Mouse (Mus musculus): ENCODE results near the gene D430041D05Rik. TPM values are rescaled to one million over a fixed set of nuclear protein-coding genes. Genes with fewer than 3 reads are reported as not detected.

D430041D05Rik gene
- total RNA-seq, 2 experiments from 2014 or later = 0.26 TPM; not detected in 1

DNA sequence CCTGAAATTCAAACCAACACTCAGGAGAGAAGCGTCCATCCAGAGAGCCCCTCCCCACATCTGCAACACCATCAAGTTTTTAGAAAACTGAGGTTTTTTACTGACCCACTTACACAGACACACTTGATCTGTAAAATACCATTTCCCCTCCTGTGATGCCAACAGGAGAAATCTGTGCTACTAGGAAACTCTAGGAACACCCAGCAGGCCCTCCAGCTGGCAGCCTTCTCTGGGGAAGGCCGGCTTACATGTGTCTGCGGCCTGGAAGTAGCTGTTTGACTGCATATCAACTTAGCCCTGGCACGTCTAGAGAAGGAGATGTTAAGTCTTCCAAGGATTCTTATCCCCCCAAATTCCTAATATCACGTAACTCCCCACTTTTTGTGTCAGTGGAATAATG, 105.1 kb downstream of the D430041D05Rik start:
- no peak for ATAC-seq (replicated peaks; ENCODE audit: low FRiP score, poor library complexity, severe bottlenecking)

DNA sequence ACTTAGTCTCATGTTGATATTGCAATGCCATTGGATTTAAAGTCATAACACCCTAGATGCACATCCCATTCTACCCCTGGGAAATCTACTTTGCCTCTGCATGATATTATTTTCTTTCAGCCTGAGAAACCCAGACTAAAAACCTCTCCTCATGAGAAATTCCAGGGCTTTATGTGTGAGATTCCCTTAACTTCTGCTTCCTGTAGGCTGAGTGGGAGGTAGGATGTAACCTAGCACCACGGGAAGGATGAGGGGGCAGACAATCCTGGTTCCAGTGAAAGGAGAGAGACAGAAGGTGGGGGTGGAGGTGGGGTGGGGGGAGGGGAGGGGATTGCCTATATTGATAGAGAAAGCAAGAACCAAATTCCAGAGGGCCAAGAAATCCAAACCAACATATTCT, 110.9 kb downstream of the D430041D05Rik start:
- no peak for ATAC-seq (replicated peaks; ENCODE audit: low FRiP score, poor library complexity, severe bottlenecking)

DNA sequence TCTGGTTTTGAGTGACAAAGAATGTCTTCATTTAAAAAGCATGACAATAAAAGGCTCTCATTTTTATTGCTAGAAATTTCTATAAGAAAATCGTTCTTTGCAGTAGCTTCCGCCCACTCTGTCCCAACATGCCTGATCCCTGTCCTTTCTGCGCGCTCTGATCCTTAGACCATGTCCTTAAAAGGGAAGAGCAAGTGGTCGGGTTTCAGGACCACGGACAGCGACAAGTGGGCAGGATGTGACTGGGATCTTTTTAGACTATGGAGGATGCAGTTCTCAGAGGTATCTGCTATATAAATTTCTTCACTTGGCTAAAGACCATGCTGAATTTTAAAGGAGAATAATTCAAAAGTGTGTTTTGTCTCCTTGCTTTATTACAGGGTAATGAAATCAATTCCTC, 111.7 kb downstream of the D430041D05Rik start:
- no peak for ATAC-seq (replicated peaks; ENCODE audit: low FRiP score, poor library complexity, severe bottlenecking)

DNA sequence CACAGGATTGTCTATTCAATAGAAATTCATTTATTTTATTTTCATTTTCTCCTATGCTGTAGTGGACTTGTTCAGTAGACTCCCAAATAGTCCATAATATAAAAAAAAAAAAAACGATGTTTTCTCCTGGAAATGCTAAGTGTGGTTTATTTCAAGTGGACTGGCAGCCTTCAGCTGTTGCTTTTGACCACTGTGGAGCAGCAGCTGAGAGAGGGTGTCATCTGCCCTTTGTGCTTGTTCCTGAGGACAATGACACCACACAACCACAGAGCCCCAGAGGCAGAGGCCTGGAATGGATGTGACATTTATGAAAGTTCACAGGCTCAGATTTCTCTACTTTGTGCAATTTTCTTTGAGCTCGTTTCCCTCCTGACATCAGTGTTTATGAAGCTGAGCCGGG, 124.0 kb downstream of the D430041D05Rik start:
- no peak for ATAC-seq (replicated peaks; ENCODE audit: low FRiP score, poor library complexity, severe bottlenecking)

DNA sequence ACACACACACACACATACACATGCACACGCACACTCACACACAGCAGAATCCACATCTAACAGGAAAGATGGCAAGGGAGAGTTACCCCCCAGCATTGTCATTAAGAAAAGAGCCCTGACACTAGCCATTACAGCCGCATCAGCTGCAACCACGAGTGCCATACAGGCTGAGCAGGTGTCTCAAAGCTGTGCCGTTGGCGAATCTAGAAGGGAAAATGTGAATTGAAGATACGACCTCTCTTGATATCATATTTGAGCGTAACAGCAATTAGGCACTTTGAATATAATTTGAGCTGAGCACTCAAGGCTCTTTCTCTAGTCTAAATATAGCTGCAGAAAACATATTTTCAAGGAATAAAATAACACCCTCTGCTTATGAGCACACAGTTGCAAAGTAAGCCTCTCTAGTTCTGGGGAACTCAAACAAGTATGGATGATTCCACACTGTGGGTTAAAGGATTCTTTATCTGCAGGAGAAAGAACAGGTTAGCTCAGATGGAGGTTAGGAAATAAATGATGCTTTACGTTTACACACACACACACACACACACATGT, 127.3 kb downstream of the D430041D05Rik start:
- no peak for ATAC-seq (replicated peaks; ENCODE audit: low FRiP score, poor library complexity, severe bottlenecking)

DNA sequence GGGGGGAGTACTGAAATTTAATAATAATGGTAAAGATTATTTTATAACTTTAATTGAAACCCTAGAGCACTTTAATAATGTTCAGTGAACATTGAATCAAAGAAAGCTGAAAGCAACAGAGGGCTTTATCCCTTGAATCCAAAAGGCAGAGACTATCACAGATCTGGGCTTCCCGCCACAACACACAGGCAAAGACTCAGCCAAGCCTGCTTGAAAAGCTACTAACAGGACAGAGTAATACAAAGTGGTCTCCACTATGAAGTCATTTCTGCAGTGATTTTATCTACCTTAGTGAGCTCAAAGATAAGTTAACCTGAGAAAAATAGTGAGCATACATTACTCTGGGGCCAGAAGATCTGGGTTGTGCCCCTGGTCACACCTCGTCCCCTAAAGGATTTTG, 128.0 kb downstream of the D430041D05Rik start:
- no peak for ATAC-seq (replicated peaks; ENCODE audit: low FRiP score, poor library complexity, severe bottlenecking)

DNA sequence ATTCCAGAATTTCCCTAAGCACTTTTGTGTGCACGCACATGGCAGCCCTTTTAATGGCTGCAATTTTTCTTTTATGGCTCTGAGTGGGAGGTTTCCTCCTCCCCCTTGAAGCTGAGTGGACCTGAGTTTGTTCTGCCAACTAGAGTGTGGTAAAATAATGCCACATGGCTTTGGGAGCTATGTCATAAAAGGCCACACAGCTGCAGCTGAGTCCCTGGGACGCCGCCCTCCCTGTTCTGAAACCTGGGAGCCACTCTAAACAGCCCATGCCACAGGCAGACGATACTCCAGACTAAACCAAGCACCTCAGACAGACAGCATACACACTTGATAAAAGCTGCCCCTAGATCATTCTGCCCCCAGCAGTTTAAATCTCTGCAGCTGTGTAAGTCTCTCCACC, 143.8 kb downstream of the D430041D05Rik start:
- ATAC-seq (replicated peaks; ENCODE audit: low FRiP score, poor library complexity, severe bottlenecking) = no peak

DNA sequence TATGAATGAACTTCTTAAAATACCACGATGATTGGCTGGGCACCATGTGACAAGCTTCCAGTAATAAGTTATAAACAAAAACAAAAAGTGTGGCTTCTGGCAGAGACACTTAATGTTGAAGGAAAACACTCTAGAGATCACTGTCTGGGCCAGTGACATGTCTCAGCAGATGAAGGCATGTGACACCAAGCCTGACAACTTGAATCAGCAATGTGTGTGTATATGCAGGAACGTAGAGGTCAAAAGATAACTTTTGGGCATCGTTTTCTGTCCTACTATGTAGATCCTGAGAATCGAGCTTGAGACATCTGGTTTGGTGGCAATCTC, 149.1 kb downstream of the D430041D05Rik start:
- ATAC-seq (replicated peaks; ENCODE audit: low FRiP score, poor library complexity, severe bottlenecking) = no peak

DNA sequence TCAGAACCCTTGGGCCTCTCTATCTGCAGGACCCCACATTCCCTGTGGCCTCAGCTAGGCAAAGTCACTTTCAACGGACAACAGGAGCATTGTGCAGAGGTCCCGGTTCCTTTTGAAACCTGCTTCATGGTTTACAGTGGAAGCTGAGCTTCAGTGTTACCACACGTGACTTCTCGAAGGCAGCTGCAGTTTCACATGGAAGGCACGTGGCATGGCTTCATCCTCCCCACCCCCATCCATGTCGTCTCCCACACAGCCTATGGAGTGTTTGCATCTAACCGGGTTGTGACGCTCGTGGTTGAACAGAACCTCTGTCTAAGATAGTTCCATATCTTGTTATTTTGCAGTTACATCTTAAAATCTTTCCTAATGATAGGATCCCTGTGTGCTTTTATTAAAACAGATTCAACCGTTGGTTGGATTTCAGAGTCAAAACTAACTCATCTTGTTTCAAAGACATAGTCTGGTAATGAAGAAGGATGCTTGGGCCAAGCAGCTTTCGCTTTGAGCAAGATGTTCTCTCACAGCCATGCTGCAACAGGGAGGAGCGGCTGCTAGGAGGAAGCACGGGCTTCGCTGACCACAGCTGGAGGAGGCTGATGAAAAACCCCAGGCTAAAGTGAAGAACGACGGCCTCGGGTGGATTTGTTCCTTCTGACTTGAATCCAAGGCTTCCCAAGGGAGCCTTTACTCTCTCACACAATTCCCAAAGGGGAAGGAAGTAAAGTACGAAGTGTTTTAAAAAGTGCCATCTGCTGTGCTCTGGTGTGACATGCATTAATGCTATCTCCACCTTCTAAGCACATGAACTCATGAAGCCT, 149.7 kb downstream of the D430041D05Rik start:
- no peak for ATAC-seq (replicated peaks; ENCODE audit: low FRiP score, poor library complexity, severe bottlenecking)

DNA sequence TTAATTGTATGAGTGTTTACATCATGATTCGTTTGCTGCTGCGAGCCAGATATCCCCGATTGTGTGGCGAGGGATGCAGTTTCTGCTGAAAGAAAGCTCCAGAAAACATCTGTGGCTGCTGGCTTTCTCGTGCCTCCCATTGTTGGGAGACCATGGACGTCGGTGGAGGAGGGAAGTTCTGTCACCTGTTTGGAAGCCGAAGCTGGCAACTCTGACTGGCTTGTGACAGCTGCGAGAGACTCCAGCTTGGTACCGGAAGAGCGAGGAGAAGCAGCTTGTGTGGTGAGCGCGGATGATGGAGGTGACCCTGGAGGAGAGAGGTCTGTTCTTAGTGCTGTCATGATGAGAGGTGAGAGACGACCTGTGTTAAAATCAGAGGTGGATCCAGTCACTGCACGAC, 154.2 kb downstream of the D430041D05Rik start:
- ATAC-seq (replicated peaks; ENCODE audit: low FRiP score, poor library complexity, severe bottlenecking) = no peak

DNA sequence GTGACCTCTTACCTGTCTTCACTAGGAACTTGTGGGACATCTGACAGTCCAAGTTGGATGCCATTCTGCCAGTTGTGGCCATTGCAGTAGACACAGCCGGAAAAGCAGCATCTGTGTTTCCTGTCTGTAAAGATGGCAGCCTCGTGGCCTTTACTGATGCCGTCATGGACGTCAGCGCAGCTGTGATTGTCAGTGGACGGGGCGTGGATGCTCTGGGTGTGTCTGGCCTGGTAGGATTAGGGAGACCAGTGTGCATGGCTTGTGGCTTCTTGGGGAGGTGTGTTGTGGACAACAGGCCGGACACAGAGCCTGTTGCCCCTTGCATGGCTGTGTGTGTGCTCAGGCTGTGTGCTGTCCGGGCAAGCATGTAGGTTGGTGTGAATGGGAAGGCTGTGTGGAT, 155.9 kb downstream of the D430041D05Rik start:
- ATAC-seq (replicated peaks; ENCODE audit: low FRiP score, poor library complexity, severe bottlenecking) = no peak

DNA sequence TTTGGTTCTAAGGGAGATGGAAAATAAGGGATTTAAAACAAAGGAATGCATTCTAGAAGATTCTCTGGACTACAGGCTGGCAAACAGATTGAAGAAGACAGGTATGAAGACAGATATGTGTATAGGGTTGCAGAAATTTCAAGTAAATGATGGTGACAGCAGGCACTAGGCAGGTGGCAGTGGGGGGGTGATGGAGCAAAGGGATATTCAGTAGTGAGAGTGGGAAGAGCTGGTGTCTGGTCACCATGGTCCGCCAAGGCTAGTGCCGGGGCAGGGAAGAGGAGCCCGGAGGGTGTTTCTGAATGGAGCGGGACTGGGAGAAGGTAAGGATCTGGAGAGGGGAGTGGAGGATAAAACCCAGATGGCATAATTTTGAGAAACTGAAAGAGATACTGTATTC, 157.5 kb downstream of the D430041D05Rik start:
- no peak for ATAC-seq (replicated peaks; ENCODE audit: low FRiP score, poor library complexity, severe bottlenecking)

DNA sequence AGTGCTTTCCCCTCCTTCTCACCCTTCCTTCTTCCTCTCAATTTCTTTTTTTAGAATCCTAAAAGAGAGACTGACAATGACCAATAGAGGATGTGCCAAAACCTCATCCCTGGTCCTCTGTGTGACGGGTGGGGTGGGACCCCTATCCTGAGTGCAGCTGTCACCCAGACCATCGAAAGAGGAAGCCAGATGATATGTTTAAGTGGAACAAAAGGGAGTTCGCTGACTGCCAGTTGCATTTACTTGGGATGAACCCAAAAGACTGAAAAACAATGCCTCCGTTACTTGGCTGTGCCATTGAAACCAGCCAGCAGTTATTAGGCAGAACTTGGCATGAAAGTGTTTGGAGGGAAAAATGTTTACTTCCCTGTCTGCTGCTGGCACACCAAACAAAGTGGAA, 159.2 kb downstream of the D430041D05Rik start:
- no peak for ATAC-seq (replicated peaks; ENCODE audit: low FRiP score, poor library complexity, severe bottlenecking)

DNA sequence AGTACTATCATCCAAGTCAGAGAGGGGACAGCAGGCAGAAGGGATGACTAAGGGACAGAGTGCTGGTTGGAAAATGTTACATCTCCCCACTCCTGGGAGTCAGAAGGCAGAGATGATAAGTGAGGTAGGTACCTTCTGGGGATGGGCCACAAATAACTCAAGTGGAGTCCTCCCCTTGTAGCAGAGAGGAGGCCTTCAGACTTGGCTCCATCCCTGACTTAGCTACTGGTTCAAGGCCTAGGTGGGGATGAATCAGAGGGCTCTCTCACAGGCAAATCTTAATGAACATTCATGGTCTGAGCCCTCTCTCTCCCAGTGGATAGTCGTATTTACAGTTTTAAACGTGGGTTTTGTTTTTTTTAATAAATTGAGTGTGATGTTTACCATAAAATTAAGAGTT, 161.0 kb downstream of the D430041D05Rik start:
- no peak for ATAC-seq (replicated peaks; ENCODE audit: low FRiP score, poor library complexity, severe bottlenecking)

DNA sequence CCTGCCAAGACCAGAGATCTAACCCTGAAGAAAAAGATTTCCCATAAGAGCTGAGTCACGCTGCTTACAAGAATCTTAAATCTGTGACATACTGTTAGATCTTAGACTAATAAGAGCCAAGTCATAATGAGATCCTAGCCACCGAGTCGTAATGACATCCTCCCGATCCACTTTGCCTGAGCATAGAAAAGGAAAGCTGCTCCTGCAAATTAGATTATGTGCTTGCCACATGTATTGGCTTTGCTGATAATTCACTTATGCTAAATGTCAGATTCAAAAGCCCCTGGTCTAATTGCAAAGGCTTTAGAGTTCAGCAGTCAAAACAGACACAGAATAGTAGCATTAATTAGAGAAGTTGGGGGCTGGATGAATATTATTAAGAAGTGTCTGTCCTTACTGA, 164.0 kb downstream of the D430041D05Rik start:
- ATAC-seq (replicated peaks; ENCODE audit: low FRiP score, poor library complexity, severe bottlenecking) = no peak

DNA sequence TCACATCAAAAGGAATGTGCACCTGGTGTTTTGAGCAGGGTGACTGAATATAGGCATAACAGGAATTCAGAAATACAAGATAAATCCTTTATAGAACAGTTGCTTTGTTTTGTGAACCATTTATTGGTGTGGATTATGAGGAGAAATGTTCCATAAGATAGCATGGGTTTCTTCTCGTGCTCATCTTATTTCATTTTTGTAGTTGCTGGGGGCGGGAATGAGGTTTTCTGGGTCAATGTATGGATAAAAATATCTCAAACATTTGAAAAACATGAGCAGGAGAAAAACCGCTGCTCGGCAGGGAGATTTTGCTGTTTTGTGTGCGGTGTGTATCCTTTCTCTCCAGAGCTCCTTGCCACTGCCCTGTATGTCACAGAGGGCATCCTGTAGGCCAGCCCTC, 168.8 kb downstream of the D430041D05Rik start:
- no peak for ATAC-seq (replicated peaks; ENCODE audit: low FRiP score, poor library complexity, severe bottlenecking)

DNA sequence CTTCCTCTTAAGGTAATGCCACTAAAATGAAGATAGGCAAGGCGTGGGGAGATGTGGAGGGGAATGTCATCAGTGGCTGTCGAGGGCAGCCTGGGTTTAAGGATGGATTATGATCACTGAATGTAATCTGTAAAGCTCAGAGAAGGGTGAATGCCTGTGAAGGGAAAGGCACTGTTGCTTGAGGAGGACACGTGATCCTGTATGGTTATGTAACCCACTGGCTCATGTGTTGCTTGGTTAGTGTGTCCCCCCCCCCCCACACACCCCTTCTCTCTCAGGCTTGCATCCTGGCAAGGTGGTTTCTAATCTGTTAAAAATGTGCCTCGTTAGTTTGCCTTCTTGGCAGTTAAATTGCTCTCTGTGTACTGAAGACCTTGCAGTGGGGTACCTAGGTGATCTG, 173.7 kb downstream of the D430041D05Rik start:
- ATAC-seq (replicated peaks; ENCODE audit: low FRiP score, poor library complexity, severe bottlenecking) = no peak

DNA sequence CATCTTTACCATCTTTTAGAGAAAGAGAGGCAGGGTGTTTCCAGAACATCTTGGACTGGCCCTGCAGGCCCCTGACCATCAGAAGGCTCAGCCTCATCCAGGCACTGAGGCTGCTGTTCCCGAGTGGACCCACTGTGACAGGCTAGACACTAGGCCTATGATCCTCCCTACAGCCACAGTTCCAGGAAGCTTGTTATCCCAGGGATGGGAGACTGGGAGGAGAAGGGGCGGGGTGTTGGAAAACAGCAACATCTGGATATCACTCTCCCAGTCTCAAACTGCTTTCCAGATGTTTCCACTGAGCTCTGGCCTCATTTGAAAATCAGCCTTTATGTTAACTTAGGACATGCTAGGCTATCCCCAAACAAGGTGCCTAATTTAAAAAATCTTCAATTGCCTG, 180.4 kb downstream of the D430041D05Rik start:
- ATAC-seq (replicated peaks; ENCODE audit: low FRiP score, poor library complexity, severe bottlenecking) = no peak

DNA sequence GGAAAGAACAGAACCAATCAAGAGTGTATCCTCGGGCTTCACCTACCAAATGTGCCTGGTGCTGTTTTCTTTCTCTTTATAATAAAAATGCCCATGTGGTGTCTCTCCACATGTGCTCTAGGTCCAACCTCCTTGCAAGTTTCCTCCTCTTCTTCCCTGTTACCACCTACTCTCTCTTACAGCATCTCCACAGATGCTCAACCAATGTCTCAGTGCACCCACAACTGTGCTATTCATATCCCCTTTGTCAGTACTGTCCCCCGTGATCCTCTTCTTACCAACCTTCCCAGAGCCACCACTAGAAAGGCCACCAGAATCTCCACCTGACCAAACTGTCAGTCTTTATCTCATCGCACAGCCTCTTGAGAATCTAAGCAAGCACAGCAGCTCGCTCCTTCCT, 184.8 kb downstream of the D430041D05Rik start:
- no peak for ATAC-seq (replicated peaks; ENCODE audit: low FRiP score, poor library complexity, severe bottlenecking)

DNA sequence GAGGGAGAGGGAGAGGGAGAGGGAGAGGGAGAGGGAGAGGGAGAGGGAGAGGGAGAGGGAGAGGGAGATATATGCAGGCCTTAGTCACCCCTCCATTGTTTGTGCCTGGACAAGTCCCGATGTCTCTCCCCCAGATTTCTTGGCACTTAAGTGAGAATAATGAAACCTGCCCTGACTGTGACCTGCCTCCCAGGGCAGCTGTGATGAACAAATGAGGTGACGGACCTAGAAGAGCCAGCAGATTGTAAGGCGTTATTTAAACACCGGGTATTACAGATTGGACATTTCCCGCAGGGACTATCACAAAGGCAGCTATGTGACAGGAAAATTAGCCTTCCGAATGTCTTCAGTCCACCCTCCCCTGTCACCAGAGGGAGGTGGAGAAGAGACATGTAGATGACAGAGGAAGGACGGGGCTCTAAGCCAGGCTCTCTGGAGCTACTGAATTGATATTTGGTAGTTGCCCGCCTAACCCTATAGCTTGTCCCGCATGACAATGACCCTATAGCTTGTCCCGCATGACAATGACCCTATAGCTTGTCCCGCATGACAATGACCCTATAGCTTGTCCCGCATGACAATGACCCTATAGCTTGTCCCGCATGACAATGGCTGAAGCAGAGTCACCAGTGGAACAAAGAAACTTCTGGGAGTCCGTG, 191.0 kb downstream of the D430041D05Rik start:
- no peak for ATAC-seq (replicated peaks; ENCODE audit: low FRiP score, poor library complexity, severe bottlenecking)

DNA sequence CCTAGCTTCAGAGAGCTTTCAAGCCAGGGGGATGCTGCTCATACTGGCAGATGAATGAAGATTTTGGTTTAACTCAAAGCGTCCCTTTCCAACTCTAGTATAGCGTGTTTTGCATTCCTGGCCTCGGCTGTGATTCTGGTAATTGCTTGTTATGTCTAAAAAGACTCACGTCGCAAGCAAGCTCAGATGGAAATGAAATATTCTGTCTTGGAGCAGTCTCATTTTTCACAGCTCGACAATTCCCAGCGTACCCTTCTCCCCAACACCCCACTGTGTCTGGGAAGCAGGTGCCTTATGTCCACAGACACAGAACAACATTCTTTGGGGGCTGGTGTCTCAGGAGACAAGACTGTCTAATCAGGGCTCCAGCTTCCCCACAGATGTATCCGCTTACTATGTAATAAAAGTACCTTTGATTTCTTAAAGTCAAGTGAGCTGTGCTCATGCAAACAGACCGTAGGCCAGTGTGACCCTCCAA, 192.2 kb downstream of the D430041D05Rik start:
- ATAC-seq (replicated peaks; ENCODE audit: low FRiP score, poor library complexity, severe bottlenecking) = no peak
